Mouse (Mus musculus): ENCODE data around the gene Kcnrg. TPM values are rescaled to one million over a fixed set of nuclear protein-coding genes. Genes with fewer than 3 reads are reported as not detected.

The Kcnrg gene
- polyA plus RNA-seq, 1 experiment = 0.51 TPM

DNA sequence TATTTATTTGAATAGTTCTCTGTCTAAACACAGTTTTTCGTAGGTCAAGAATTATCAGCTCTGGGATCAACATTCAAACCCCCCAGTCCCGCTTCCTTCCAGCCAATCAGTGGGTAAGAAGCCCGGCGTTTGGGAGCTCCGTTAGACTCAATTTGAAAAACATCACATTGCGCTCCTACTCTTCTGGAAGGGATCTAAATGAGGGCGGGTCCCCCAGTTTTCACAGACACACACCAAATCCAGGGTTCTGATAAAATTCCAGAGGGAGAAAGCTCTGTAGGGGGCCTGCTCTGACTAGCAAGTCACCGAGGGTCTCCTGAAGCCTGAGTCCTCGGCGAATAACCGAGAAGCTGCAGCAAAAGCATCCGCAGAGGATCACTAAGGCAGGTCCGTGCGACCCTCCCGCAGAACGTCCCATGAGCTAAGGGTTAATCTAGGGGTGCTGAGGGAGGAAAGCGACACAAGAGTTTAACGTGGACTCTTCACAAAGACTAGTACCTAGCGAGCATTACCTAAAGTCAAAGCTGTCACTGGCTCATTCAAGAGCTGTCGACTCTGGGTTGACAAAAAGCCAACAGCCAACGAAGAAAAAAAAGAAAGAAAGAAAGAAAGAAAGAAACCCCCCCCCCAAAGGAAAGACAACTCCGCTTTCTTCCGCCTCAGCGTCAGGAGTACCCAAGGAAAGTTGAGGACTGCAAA lies 40.1 kb downstream of the Kcnrg start:
- peak overlapping the region; percentile 23; the same call in 1 of the 2 replicates for H3K27ac ChIP-seq (ENCODE audit: insufficient read depth, low read length)
- H3K27me3 ChIP-seq (ENCODE audit: control insufficient read depth, insufficient read depth, low read length) = no peaks in the 10 kb centered on the region
- TF ChIP-seq CTCF (IDR thresholded peaks at IDR 0.05; ENCODE audit: borderline replicate concordance, insufficient read depth, low read depth, low read length) (no peak), POLR2A (IDR thresholded peaks at IDR 0.05; ENCODE audit: borderline replicate concordance, insufficient read depth, low read length) (no peak)
- peak overlapping the region; percentile 76 for H3K4me3 ChIP-seq (replicated peaks; ENCODE audit: insufficient read depth, low read depth, low read length)
- H3K4me1 ChIP-seq (ENCODE audit: control insufficient read depth, insufficient read depth, low read length) = peaks cover 4% of the 10 kb centered on the region; the same call in 1 of the 2 replicates
- under 1% methylated on average over 24 of the region's 24 CpGs for WGBS
- DNase-seq = peak; percentile 23 to 41

DNA sequence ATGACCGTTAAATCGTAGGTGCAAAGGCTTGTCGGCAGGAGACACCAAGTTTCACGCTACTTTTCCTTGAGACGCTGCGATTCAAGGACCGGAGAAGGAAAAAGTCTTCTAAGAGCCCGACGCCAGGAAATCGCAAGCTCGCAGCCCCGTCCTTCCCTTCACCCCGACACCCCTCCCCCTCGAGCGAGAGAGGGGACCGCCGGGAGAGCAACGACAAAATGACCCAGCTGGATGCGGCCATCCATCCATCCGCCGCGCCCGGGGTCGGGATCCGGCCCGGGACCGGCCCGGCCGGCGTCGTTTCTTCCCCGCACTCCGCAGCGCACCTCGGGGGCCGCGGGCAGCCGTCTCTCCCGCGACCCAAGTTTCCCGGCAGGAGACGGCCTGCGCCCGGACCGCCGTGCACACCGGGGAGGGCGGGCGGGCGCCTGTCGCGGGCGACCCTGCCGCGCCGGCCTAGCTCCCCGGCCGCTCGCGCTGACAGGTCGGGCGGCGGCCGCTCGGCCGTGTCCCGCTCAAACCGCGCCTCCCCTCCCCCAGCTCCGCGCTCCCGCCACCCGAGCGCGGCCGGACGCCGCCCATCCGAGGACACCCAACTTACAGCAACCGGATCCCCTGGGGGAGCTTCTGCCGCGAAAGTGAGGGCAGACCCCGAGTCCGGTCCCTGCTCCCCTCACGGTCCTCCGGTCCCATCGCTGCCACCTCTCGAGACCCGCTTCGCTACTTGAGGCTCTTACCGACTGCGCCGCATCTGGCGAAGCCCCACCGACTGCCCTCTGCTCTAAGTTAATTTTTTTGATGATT lies 40.8 kb downstream of the Kcnrg start:
- Histone ChIP-seq H3K27me3 (ENCODE audit: control insufficient read depth, insufficient read depth, low read length) (no peaks in the 10 kb centered on the region), H3K27ac (ENCODE audit: insufficient read depth, low read length) (peak overlapping the region; percentile 61), H3K4me1 (ENCODE audit: control insufficient read depth, insufficient read depth, low read length) (peaks cover 4% of the 10 kb centered on the region; the same call in 1 of the 2 replicates), H3K4me3 (replicated peaks; ENCODE audit: insufficient read depth, low read depth, low read length) (peak overlapping the region; percentile 76)
- TF ChIP-seq POLR2A (IDR thresholded peaks at IDR 0.05; ENCODE audit: borderline replicate concordance, insufficient read depth, low read length) (no peak), CTCF (IDR thresholded peaks at IDR 0.05; ENCODE audit: borderline replicate concordance, insufficient read depth, low read depth, low read length) (no peak)
- peak in 1 of 2 experiments; percentile 23 for DNase-seq
- under 1% methylated on average over 93 of the region's 95 CpGs for WGBS

DNA sequence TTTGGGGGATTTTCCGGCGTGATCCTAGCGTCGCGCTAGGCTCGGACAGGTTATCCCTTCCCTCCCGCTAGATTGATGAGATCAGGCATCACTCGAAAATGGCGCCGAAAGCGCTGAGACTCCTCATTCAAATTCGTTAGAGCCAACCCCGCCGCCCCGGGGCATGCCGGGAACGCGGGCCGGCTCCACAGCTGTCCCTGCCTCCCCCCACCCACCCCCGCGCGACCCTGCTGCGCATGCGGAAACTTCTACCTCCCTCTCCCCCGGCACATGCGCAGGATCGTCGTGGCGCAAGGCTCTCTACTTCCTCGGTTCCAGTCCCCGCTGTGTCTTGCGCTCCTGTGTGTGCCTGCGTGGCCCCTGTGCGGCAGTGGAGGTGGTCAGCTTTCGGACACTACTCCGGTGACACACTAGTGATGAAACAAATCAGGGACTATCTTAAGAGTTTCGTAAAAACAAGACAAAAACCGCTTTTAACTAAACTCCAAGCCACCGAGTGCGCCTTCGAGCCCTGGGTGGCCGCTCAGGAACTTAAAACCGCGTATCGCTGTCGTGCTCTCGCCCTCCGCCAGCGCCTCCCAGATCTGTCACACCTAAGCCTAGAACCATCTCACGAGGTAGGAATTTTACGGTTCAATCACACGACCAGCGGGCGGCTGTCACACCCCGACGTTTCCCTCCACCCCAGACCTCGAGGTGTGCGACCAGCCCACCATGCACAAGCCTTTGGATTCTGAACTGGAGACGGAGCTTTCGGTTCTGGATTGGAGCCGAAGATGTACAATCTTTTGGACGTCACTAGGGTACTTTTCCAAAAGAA lies 41.6 kb downstream of the Kcnrg start:
- TF ChIP-seq POLR2A (IDR thresholded peaks at IDR 0.05; ENCODE audit: borderline replicate concordance, insufficient read depth, low read length) (peak; percentile 91), CTCF (IDR thresholded peaks at IDR 0.05; ENCODE audit: borderline replicate concordance, insufficient read depth, low read depth, low read length) (no peak)
- WGBS = 2% methylated on average over 62 of the region's 62 CpGs
- no peaks in the 10 kb centered on the region for H3K27me3 ChIP-seq (ENCODE audit: control insufficient read depth, insufficient read depth, low read length)
- DNase-seq = peak; percentile 93 to 95
- H3K4me1 ChIP-seq (ENCODE audit: control insufficient read depth, insufficient read depth, low read length) = peaks cover 4% of the 10 kb centered on the region; the same call in 1 of the 2 replicates
- peak overlapping the region; percentile 76 for H3K4me3 ChIP-seq (replicated peaks; ENCODE audit: insufficient read depth, low read depth, low read length)
- peak overlapping the region; percentile 61 for H3K27ac ChIP-seq (ENCODE audit: insufficient read depth, low read length)

DNA sequence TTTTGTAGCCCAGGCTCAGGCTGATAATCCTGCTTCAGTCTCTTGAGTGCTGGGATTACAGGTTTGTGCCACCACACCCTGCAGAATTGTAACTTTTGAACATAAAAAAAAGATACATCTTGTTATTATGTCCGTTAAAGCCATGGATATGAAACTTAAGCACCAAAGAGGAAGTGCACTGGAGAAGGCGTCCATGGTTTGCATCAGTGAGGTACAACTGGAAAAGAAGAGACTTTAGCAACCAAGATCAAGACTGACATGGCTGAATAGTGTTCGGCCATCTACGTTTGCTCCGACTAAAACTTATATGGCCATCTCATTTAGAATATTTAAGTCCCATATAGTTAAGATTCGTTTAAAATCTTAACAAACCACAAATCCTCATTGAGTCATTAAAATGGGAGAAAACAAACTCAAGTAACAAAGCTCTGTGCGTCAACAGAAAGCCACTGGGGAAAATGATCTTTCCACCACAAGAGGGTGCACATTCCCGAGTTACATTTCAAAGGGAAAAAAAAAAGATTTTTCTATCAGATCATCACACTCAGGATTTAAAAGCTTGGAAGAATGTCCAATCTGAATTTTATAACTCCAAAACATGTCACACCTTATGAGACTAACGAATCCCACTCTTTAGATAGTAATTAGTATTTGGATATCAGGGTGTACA lies 43.2 kb downstream of the Kcnrg start:
- TF ChIP-seq CTCF (IDR thresholded peaks at IDR 0.05; ENCODE audit: borderline replicate concordance, insufficient read depth, low read depth, low read length) (peak; percentile 36; the same call in 1 of the 2 replicates), POLR2A (IDR thresholded peaks at IDR 0.05; ENCODE audit: borderline replicate concordance, insufficient read depth, low read length) (no peak)
- Histone ChIP-seq H3K27me3 (ENCODE audit: control insufficient read depth, insufficient read depth, low read length) (no peaks in the 10 kb centered on the region), H3K4me3 (replicated peaks; ENCODE audit: insufficient read depth, low read depth, low read length) (no peak overlapping the region), H3K27ac (ENCODE audit: insufficient read depth, low read length) (no peak overlapping the region), H3K4me1 (ENCODE audit: control insufficient read depth, insufficient read depth, low read length) (peaks cover 4% of the 10 kb centered on the region; the same call in 1 of the 2 replicates)
- peak; percentile 35 to 48 for DNase-seq
- 36% methylated on average over 9 of the region's 9 CpGs for WGBS

DNA sequence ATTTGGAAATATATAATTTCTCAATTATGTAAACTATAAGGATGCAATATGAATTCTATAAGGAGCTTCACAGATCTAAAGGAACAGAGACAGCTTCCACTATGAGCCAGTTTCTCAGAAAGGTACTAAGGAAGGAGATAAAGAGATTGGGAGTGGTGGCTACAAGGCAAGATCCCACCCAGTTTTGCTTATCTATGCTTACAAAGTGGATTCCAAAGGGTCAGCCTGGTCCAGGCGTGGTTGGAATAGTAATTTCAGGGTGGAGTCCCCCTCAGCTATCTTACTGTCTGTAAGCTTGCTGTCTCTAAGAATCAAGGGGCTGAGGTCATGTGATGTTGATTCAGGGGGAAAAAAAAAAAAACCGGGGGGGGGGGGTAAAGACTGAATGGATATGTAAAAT lies 49.2 kb downstream of the Kcnrg start:
- DNase-seq = no peak
- 48% methylated on average over 2 of the region's 2 CpGs for WGBS
- Histone ChIP-seq H3K27ac (ENCODE audit: insufficient read depth, low read length) (no peak overlapping the region), H3K4me3 (replicated peaks; ENCODE audit: insufficient read depth, low read depth, low read length) (no peak overlapping the region), H3K4me1 (ENCODE audit: control insufficient read depth, insufficient read depth, low read length) (peaks cover under 1% of the 10 kb centered on the region; the same call in 1 of the 2 replicates), H3K27me3 (ENCODE audit: control insufficient read depth, insufficient read depth, low read length) (no peaks in the 10 kb centered on the region)
- TF ChIP-seq POLR2A (IDR thresholded peaks at IDR 0.05; ENCODE audit: borderline replicate concordance, insufficient read depth, low read length) = no peak
- no peak for TF ChIP-seq CTCF (IDR thresholded peaks at IDR 0.05; ENCODE audit: borderline replicate concordance, insufficient read depth, low read depth, low read length)

DNA sequence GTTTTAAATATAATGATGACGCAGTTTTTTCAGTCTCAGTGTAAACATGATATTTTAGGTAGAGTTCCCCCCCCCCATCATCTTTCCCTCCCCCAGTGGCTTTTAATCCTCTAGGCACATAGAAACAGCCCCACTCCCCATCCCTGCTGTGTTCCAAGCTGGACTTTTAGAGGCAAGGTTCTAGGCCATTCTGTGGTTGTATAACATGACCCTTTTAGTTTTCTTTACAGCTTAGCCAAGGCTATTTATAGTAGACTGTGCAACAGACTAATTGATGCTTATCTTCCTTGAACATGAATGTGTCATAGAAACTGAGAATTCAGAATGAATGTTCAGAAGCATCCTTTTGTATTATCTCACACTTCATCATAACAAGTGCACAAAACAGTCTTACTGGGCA lies 54.2 kb downstream of the Kcnrg start:
- peak; percentile 32 to 74 for DNase-seq
- TF ChIP-seq POLR2A (IDR thresholded peaks at IDR 0.05; ENCODE audit: borderline replicate concordance, insufficient read depth, low read length) = no peak
- Histone ChIP-seq H3K4me1 (ENCODE audit: control insufficient read depth, insufficient read depth, low read length) (peaks cover 8% of the 10 kb centered on the region; the same call in 1 of the 2 replicates), H3K27me3 (ENCODE audit: control insufficient read depth, insufficient read depth, low read length) (no peaks in the 10 kb centered on the region), H3K4me3 (replicated peaks; ENCODE audit: insufficient read depth, low read depth, low read length) (no peak overlapping the region), H3K27ac (ENCODE audit: insufficient read depth, low read length) (no peak overlapping the region)
- 13% methylated on average over 1 of the region's 1 CpGs for WGBS

DNA sequence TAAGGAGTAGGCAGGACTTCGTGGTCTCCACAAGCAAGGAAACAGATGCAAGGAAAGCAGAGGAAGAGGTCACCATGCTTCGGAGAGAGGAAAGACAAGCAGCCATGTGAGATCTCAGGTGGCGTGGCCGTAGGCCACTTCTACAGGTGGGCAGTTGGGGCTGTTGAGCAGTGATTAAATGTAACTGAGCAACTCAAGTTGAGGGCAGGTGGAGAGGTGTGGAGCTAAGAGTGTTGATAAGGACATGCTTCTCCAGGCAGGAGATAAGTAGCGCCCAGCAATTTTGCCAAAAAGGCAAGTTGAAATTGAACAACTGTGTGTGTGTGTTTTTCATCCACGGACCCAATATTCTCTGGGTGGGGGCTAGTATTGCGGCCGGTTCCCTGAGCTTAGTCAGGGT lies 55.0 kb downstream of the Kcnrg start:
- Histone ChIP-seq H3K27ac (ENCODE audit: insufficient read depth, low read length) (peak overlapping the region; percentile 38), H3K4me1 (ENCODE audit: control insufficient read depth, insufficient read depth, low read length) (peaks cover 8% of the 10 kb centered on the region; the same call in 1 of the 2 replicates), H3K4me3 (replicated peaks; ENCODE audit: insufficient read depth, low read depth, low read length) (no peak overlapping the region), H3K27me3 (ENCODE audit: control insufficient read depth, insufficient read depth, low read length) (no peaks in the 10 kb centered on the region)
- no peak for DNase-seq
- TF ChIP-seq POLR2A (IDR thresholded peaks at IDR 0.05; ENCODE audit: borderline replicate concordance, insufficient read depth, low read length) (no peak), CTCF (IDR thresholded peaks at IDR 0.05; ENCODE audit: borderline replicate concordance, insufficient read depth, low read depth, low read length) (no peak)
- 94% methylated on average over 8 of the region's 8 CpGs for WGBS

Other genes with a start within 250 kb of the Kcnrg start
- gene Ebpl, start 247.0 kb upstream of the Kcnrg start, polyA plus RNA-seq (2012; rRNA removed) = 5.1 and 5.5 TPM in 2 replicates
- 37.7 and 38.9 TPM in 2 replicates for gene Kpna3, start 167.6 kb upstream of the Kcnrg start, polyA plus RNA-seq (2012; rRNA removed)
- gene Spryd7, start 50.6 kb upstream of the Kcnrg start, polyA plus RNA-seq (2012; rRNA removed) = 41.1 and 41.7 TPM in 2 replicates
- 14.6 and 16.7 TPM in 2 replicates for gene Trim13, start 9.2 kb upstream of the Kcnrg start, polyA plus RNA-seq (2012; rRNA removed)

Data from cerebellum, adult 2 months (tissue).